Mouse (Mus musculus) intestine, postnatal 0 days (tissue): ENCODE data around the gene Atr. TPM values are rescaled to one million over a fixed set of nuclear protein-coding genes. Genes with fewer than 3 reads are reported as not detected.

Experiments
- ATAC-seq: fragments of 200-750 bp; cut with Nextera tagmentation; 2 replicates; pipeline ENCODE4 v1.8.0; 2017; ENCODE audit warnings: mild to moderate bottlenecking, moderate TSS enrichment, moderate library complexity
- H3K27ac ChIP-seq: fragments of 300-500 bp; sonication (generic); 2 replicates; pipeline ENCODE4 v1.5.1; 2014; ENCODE audit warnings: mild to moderate bottlenecking, low read depth, low read length, moderate library complexity
- H3K27me3 ChIP-seq: fragments of 300-500 bp; sonication (generic); replicated peaks from 2 replicates; pipeline ENCODE4 v1.6.1; 2014; ENCODE audit warnings: low read length, mixed read lengths; ENCODE audit not compliant: control insufficient read depth, insufficient read depth
- H3K36me3 ChIP-seq: fragments of 300-500 bp; sonication (generic); 2 replicates; pipeline ENCODE4 v1.6.1; 2014; ENCODE audit warnings: mild to moderate bottlenecking, moderate library complexity; ENCODE audit not compliant: control insufficient read depth, insufficient read depth
- H3K4me1 ChIP-seq: fragments of 300-500 bp; sonication (generic); replicated peaks from 2 replicates; pipeline ENCODE4 v1.6.1; 2014; ENCODE audit warnings: antibody characterized with exemption, low read length, mixed read lengths; ENCODE audit not compliant: control insufficient read depth, insufficient read depth
- H3K4me2 ChIP-seq: fragments of 300-500 bp; sonication (generic); replicated peaks from 2 replicates; pipeline ENCODE4 v1.6.1; 2014; ENCODE audit warnings: low read depth, mild to moderate bottlenecking, moderate library complexity
- H3K4me3 ChIP-seq: fragments of 300-500 bp; sonication (generic); 2 replicates; pipeline ENCODE4 v1.5.1; 2014; ENCODE audit warnings: low read depth, low read length
- H3K9ac ChIP-seq: fragments of 300-500 bp; sonication (generic); 2 replicates; pipeline ENCODE4 v1.6.1; 2014; ENCODE audit warnings: mild to moderate bottlenecking, low read depth, low read length
- H3K9me3 ChIP-seq: fragments of 300-500 bp; sonication (generic); 2 replicates; pipeline ENCODE4 v1.6.1; 2016; ENCODE audit warnings: mixed run types; ENCODE audit not compliant: control insufficient read depth
- CTCF ChIP-seq: sonication (generic); IDR thresholded peaks from 2 replicates; pipeline ENCODE4 v1.5.1; 2016; ENCODE audit warnings: low read depth, mild to moderate bottlenecking, control low read depth, antibody characterized with exemption, moderate library complexity
- WGBS: fragments of 180-500 bp; shearing (Covaris S2); extraction: QIAGEN DNeasy Blood & Tissue Kit; methylation state at CpG from one replicate; pipeline ENCODE4 v1.1.7; 2014; 5-methylcytosine and 5-hydroxymethylcytosine counted together
- polyA plus RNA-seq: library from polyadenylated mRNA; unstranded; fragments of >200 nt; fragmentation: Nextera tagmentation; extraction: Ambion mirVana; gene quantifications from 2 replicates; pipeline ENCODE4 v1.2.1, GENCODE M21; 2015

Atr gene
- polyA plus RNA-seq, 1 experiment from 2014 or later, result 4.3 TPM

DNA sequence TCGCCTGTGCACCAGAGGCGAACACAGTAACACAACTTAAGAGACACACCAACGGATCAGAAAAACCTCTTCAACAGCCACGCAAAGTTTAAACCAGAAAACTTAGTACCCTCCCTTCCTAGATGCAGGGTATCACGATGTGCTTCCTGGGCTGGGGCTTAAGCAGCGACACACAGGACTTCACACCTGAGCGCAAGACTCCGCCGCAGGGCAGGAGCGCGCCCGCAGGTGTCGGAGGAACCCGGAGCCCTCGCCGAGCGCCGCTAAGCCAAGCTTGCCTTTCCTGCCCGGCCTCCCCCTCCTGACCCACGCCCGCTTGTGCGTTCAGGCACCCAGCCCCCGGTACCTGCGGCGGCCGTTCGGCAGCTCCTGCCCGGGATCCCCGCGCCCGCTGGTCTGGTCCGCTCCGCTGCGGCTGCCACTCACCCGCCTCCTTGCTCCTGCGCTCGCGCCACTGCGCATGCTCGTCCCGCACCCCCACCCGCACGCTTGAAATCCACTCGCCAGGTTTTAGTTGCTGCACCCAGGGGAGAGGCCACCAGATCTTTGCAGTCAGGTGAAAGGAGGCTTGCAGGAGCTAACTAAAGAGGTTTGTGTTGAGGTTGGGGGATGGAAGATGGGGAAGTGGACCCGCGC lies 12.5 kb upstream of the Atr start, which contains the start of gene Pls1:
Gene Pls1 (minus strand): TSS at position 487 of the 636 bp plus-strand sequence.
- TF ChIP-seq CTCF, result no peak
- H3K36me3 ChIP-seq, result no peaks in the 10 kb centered on the region
- H3K27ac ChIP-seq, result peak within 1 kb of the TSS; percentile 95
- H3K4me1 ChIP-seq, result peaks cover 7% of the 10 kb centered on the region; the same call in 1 of the 2 replicates
- H3K4me2 ChIP-seq, result peak within 1 kb of the TSS; percentile 81
- ATAC-seq, result peak; percentile 83
- H3K4me3 ChIP-seq, result peak within 1 kb of the TSS; percentile 64
- H3K9me3 ChIP-seq, result no peaks in the 10 kb centered on the region
- peak within 1 kb of the TSS; percentile 69 for H3K9ac ChIP-seq
- 1% methylated on average over 46 of the region's 46 CpGs for WGBS
- no peaks in the 10 kb centered on the region for H3K27me3 ChIP-seq

DNA sequence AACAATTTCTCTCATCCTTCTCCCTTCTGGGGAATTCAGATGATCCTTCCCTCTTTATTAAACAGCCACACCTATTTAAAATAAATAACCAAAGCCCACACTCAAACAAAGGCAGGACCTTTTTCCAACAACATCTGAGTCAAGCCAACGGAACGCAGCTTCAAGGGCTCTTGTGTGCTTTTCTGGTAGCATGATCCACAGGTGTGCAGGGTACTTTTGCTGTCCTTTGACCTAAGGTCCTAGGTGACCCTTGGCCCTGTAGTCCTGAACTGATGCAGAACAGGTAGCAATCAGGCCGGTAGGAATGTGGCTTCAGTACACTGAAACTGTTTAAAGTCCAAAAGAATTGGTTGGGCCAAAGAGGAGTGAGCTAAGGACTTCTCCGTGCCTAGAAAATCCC lies 11.7 kb upstream of the Atr start:
- no peaks in the 10 kb centered on the region for H3K9me3 ChIP-seq
- H3K27me3 ChIP-seq, result no peaks in the 10 kb centered on the region
- peak overlapping the region; percentile 95 for H3K27ac ChIP-seq
- H3K4me3 ChIP-seq, result 0 out of 2 replicates have a peak overlapping the region, but pooled peaks have one; percentile 64
- 36% methylated on average over 4 of the region's 4 CpGs for WGBS
- ATAC-seq, result peak; percentile 28
- TF ChIP-seq CTCF, result no peak
- H3K9ac ChIP-seq, result no peak overlapping the region
- H3K4me1 ChIP-seq, result peaks cover 7% of the 10 kb centered on the region; the same call in 1 of the 2 replicates
- H3K4me2 ChIP-seq, result peak overlapping the region; percentile 81
- H3K36me3 ChIP-seq, result no peaks in the 10 kb centered on the region

DNA sequence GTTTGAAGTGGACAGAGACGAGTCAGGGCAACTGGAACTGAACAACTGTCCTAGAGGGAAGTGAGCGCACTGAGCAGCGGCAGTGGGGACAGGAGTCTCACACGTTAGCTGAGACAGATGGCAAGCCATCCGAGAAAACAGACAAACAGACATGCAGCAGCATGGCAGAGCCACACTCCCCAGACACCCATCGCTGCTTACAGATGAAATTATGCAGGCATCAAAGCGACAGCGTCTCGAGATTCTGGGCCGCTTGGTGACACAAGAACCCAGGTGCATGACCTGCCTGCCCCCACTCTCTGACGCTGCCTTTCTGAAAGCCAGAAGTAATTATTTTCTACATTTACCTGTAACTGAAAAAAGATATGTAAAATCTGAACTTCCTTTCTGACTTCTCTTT lies 5.7 kb upstream of the Atr start:
- Histone ChIP-seq H3K4me3 (no peak overlapping the region), H3K4me1 (no peaks in the 10 kb centered on the region), H3K27ac (no peak overlapping the region), H3K4me2 (no peak overlapping the region), H3K9me3 (no peaks in the 10 kb centered on the region), H3K9ac (no peak overlapping the region), H3K36me3 (no peaks in the 10 kb centered on the region), H3K27me3 (no peaks in the 10 kb centered on the region)
- TF ChIP-seq CTCF, result no peak
- WGBS, result 78% methylated on average over 11 of the region's 11 CpGs
- ATAC-seq, result no peak

DNA sequence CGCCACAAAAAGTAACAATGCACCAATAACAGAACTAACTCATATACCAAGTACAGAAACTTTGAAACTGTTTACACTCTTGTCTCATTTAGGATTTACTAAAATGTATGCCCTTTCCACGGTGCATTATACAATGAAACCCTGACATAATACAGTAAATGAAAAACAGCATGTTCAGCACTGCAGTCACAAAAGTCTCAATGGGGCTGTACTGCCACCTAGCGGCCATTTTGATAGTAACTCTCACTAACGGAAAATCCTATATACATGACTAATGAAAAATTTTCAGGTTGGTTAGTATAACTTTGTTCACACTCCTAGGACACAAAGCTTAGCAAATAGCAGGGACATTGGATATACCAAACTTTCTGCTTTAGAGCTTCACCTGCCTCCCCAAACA lies 4.5 kb upstream of the Atr start:
- peak; percentile 97 for TF ChIP-seq CTCF
- no peak overlapping the region for H3K4me2 ChIP-seq
- H3K9ac ChIP-seq, result no peak overlapping the region
- WGBS, result 24% methylated on average over 4 of the region's 4 CpGs
- H3K9me3 ChIP-seq, result no peaks in the 10 kb centered on the region
- no peaks in the 10 kb centered on the region for H3K4me1 ChIP-seq
- H3K27me3 ChIP-seq, result no peaks in the 10 kb centered on the region
- H3K4me3 ChIP-seq, result no peak overlapping the region
- no peaks in the 10 kb centered on the region for H3K36me3 ChIP-seq
- no peak for ATAC-seq
- no peak overlapping the region for H3K27ac ChIP-seq

DNA sequence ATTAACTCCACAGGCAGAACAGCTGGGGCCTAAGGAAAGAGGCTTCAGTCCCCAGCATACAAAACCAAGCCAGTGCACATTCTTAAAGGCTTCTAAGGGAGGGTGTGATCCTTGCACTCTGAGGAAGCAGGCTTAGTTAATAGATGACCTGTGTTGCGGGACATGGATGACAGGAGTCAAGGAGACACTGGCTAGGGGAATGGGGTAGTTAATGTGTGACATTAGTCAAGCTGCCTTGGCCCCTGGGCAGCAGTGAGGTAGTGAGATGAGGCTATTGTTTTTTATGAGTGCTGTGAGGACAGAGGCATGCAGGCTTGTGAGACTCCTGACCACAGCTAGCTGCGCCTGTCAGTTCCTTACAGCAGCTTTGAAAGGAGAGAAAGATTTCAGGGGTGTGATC lies 2.5 kb upstream of the Atr start:
- H3K9ac ChIP-seq, result no peak overlapping the region
- ATAC-seq, result peak; percentile 65
- H3K9me3 ChIP-seq, result no peaks in the 10 kb centered on the region
- H3K4me1 ChIP-seq, result no peaks in the 10 kb centered on the region
- no peaks in the 10 kb centered on the region for H3K36me3 ChIP-seq
- H3K27ac ChIP-seq, result peak overlapping the region; percentile 62
- no peak overlapping the region for H3K4me3 ChIP-seq
- H3K4me2 ChIP-seq, result peak overlapping the region; percentile 6; the same call in 1 of the 2 replicates
- no peaks in the 10 kb centered on the region for H3K27me3 ChIP-seq
- TF ChIP-seq CTCF, result no peak
- WGBS, result 44% methylated on average over 2 of the region's 2 CpGs

DNA sequence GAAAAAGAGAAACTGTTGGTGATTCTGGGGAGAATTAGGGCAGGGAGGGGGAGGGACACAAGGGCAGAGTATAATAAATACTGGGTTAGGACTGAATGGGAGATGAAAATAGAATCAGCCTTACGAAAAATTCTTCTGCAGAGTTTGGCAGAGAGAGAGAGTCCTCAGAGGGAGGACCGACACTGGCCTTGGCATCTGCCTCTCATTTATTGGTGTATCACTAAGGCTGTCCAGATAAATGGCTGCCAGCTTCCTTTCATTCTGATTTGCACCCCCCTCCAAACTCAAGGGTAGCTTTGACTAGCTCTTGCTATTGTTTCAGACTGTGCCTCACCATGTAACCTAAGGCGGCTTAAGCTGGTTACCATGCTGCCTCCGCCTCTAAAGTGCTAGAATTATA lies 1.4 kb upstream of the Atr start:
- no peaks in the 10 kb centered on the region for H3K4me1 ChIP-seq
- no peaks in the 10 kb centered on the region for H3K36me3 ChIP-seq
- no peaks in the 10 kb centered on the region for H3K27me3 ChIP-seq
- 89% methylated on average over 4 of the region's 4 CpGs for WGBS
- no peak overlapping the region for H3K4me2 ChIP-seq
- ATAC-seq, result no peak
- no peaks in the 10 kb centered on the region for H3K9me3 ChIP-seq
- H3K9ac ChIP-seq, result no peak overlapping the region
- H3K27ac ChIP-seq, result no peak overlapping the region
- H3K4me3 ChIP-seq, result no peak overlapping the region
- TF ChIP-seq CTCF, result no peak
